Mouse (Mus musculus) adrenal gland, adult 2 months (tissue): Measurements from ENCODE around the gene Adamts2. TPM values are rescaled to one million over a fixed set of nuclear protein-coding genes. Genes with fewer than 3 reads are reported as not detected.
A peak's percentile ranks its signal among the peaks of the same experiment; 100 is the strongest.

ENCODE experiments used
- DNase-seq: peaks from one replicate; pipeline ENCODE4 v3.0.0; 2021
- polyA plus RNA-seq: library from polyadenylated mRNA; depleted of rRNA; stranded (reverse); fragments of >200 nt; gene quantifications from 2 replicates; pipeline ENCODE4 v1.2.3, GENCODE M21; 2012
- total RNA-seq, 2 experiments: library from RNA; stranded (reverse); gene quantifications; 2 replicates each; pipeline ENCODE4 v1.2.3; 2021

The Adamts2 gene
- total and polyA plus RNA-seq, 3 experiments: 4.4 to 10.0 (median 9.1) TPM

GRCm38 (mm10) chr11:50734129-50734528 lies 132.2 kb downstream of the Adamts2 start:
- no peak for DNase-seq

- no peak for DNase-seq
Measured at GRCm38 (mm10) chr11:50736548-50736947, 134.7 kb downstream of the Adamts2 start.

- no peak for DNase-seq
Measured at GRCm38 (mm10) chr11:50738436-50738835, 136.6 kb downstream of the Adamts2 start.

GRCm38 (mm10) chr11:50739453-50739852 lies 137.6 kb downstream of the Adamts2 start:
- DNase-seq: peak; percentile 23

GRCm38 (mm10) chr11:50742146-50742545 lies 140.3 kb downstream of the Adamts2 start:
- no peak for DNase-seq

GRCm38 (mm10) chr11:50744971-50745370 lies 143.1 kb downstream of the Adamts2 start:
- DNase-seq: peak; percentile 34

GRCm38 (mm10) chr11:50746508-50746907 lies 144.6 kb downstream of the Adamts2 start:
- no peak for DNase-seq

- no peak for DNase-seq
Measured at GRCm38 (mm10) chr11:50750983-50751585, 149.2 kb downstream of the Adamts2 start.

GRCm38 (mm10) chr11:50757741-50758140 lies 155.9 kb downstream of the Adamts2 start:
- DNase-seq: no peak

GRCm38 (mm10) chr11:50766461-50766860 lies 164.6 kb downstream of the Adamts2 start:
- no peak for DNase-seq

- DNase-seq: peak; percentile 62
Measured at GRCm38 (mm10) chr11:50767039-50767438, 165.2 kb downstream of the Adamts2 start.

- DNase-seq: peak; percentile 88
Measured at GRCm38 (mm10) chr11:50768995-50769749, 167.3 kb downstream of the Adamts2 start.

GRCm38 (mm10) chr11:50771006-50771405 lies 169.1 kb downstream of the Adamts2 start:
- no peak for DNase-seq

- DNase-seq: no peak
Measured at GRCm38 (mm10) chr11:50797674-50798073, 195.8 kb downstream of the Adamts2 start.

GRCm38 (mm10) chr11:50798836-50799235 lies 197.0 kb downstream of the Adamts2 start:
- DNase-seq: no peak

- DNase-seq: no peak
Measured at GRCm38 (mm10) chr11:50814233-50814632, 212.3 kb downstream of the Adamts2 start.

- no peak for DNase-seq
Measured at GRCm38 (mm10) chr11:50826214-50826613, 224.3 kb downstream of the Adamts2 start.

GRCm38 (mm10) chr11:50827010-50827953 lies 225.4 kb downstream of the Adamts2 start, which contains the start of gene Zfp354c:
Gene Zfp354c, minus strand, starts transcription at chr11:50827724.
- peak; percentile 89 for DNase-seq

- DNase-seq: no peak
Measured at GRCm38 (mm10) chr11:50835727-50836126, 233.8 kb downstream of the Adamts2 start.

- DNase-seq: peak; percentile 91
Measured at GRCm38 (mm10) chr11:50841023-50841735, 239.3 kb downstream of the Adamts2 start, which contains the start of gene Zfp879. Gene Zfp879, minus strand, starts transcription at chr11:50841552.

- peak; percentile 15 for DNase-seq
Measured at GRCm38 (mm10) chr11:50845951-50846350, 244.1 kb downstream of the Adamts2 start.

- DNase-seq: no peak
Measured at GRCm38 (mm10) chr11:50847047-50847446, 245.2 kb downstream of the Adamts2 start.
